ENCODE assay signal across 23 mouse cellular contexts in the genomic region with DNA sequence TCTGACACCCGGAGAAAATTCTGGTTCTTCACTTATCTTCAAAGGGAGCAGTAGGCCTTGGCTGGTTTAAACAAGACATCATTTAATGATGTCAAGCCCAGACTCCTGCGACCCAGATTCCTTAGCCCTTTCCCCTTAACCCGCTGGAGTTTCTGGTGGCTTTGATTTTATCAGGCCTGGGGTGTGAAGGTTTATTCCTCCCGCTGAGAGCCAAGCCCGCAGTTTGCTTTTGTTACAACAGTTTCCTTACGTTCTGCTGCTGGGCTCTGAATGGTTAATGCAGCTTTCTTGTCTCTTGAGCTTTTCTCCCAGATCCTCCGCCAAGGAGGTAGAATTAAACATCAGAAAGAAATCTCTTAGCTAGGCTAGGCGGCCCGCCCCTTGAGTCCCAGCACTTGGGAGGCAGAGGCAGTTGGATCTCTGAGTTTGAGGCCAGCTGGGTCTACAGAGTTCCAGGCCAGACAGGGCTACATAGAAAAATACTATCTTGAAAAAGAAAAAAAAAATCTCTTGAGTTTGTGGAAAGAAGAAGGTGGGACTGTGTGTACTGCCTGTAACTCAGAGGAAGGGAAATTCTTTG.
DNase-seq lines count a peak whose midpoint lies in the region; ATAC-seq and TF ChIP-seq lines count a peak whose summit lies in the region.
"Had no signal": no experiment of that assay in that cellular context is flagged by ENCODE, and none has a peak within 500 bp of the region (broad histone marks: within the 10 kb centered on the region; RNA-seq: fewer than 3 reads in every experiment).

No protein-coding gene starts in this region.

- no peak overlapping the region for H3K4me2 ChIP-seq in forebrain, embryonic 14.5 days (ENCODE audit: low read length)
- no peak overlapping the region for H3K4me2 ChIP-seq in intestine, embryonic 14.5 days (ENCODE audit: low read length)
- H3K4me2 ChIP-seq in intestine, embryonic 15.5 days (replicated peaks) = no peak overlapping the region
- no peak overlapping the region for H3K4me2 ChIP-seq in stomach, postnatal 0 days (replicated peaks; ENCODE audit: low read depth)
- H3K4me2 ChIP-seq: forebrain, embryonic 15.5 days; kidney, embryonic 15.5 days; limb, embryonic 13.5 days; liver, embryonic 13.5 days; midbrain, embryonic 12.5 days had no signal

- DNase-seq in forebrain, embryonic 10.5 days (ENCODE audit: extremely low spot score, low spot score) = no peak
- DNase-seq in forebrain, embryonic 14.5 days (ENCODE audit: low spot score) = no peak
- peak; percentile 49 for DNase-seq in intestine, embryonic 14.5 days (ENCODE audit: low spot score)
- DNase-seq in testis, postnatal 10 days (ENCODE audit: low spot score) = peak; percentile 29
- DNase-seq in testis, postnatal 14 days (ENCODE audit: low spot score) = no peak
- DNase-seq in stomach, postnatal 0 days (ENCODE audit: low spot score) = no peak
- no peak for DNase-seq in Muller cell, postnatal 12 days (ENCODE audit: inconsistent ontology term)
- DNase-seq: adrenal gland, postnatal 14 days; cerebellum, adult 9-10 months; gastrocnemius, postnatal 10 days; layer of hippocampus, postnatal 36 days; liver, embryonic 13.5 days; lung, postnatal 10 days; thymus, postnatal 14 days had no signal

- ATAC-seq in forebrain, embryonic 14.5 days = no peak
- no peak for ATAC-seq in intestine, embryonic 14.5 days (replicated peaks; ENCODE audit: low FRiP score, low TSS enrichment, low read depth)
- ATAC-seq in intestine, embryonic 15.5 days = no peak
- ATAC-seq in stomach, postnatal 0 days (ENCODE audit: low FRiP score, low TSS enrichment) = no peak
- ATAC-seq: forebrain, embryonic 15.5 days; hindbrain, embryonic 16.5 days; intestine, postnatal 0 days had no signal

- H3K27ac ChIP-seq in forebrain, embryonic 10.5 days = peak overlapping the region; percentile 33; the same call in 1 of the 2 replicates
- H3K27ac ChIP-seq in forebrain, embryonic 14.5 days (ENCODE audit: low read depth, low read length) = no peak overlapping the region
- H3K27ac ChIP-seq in intestine, embryonic 14.5 days (ENCODE audit: low read depth) = no peak overlapping the region
- no peak overlapping the region for H3K27ac ChIP-seq in intestine, embryonic 15.5 days
- 0 out of 2 replicates have a peak overlapping the region, but pooled peaks have one; percentile 24 for H3K27ac ChIP-seq in stomach, postnatal 0 days (replicated peaks)
- H3K27ac ChIP-seq: forebrain, embryonic 15.5 days; heart, embryonic 10.5 days; kidney, embryonic 15.5 days; limb, embryonic 13.5 days; liver, embryonic 13.5 days; midbrain, embryonic 12.5 days had no signal

- H3K36me3 ChIP-seq in forebrain, embryonic 10.5 days (replicated peaks) = peaks cover 54% of the 10 kb centered on the region
- H3K36me3 ChIP-seq in forebrain, embryonic 14.5 days (ENCODE audit: control insufficient read depth, insufficient read depth, low read length) = peaks cover 8% of the 10 kb centered on the region; the same call in 1 of the 2 replicates
- H3K36me3 ChIP-seq in intestine, embryonic 14.5 days (ENCODE audit: control insufficient read depth, insufficient read depth, low read length) = peaks cover 44% of the 10 kb centered on the region
- peaks cover 29% of the 10 kb centered on the region for H3K36me3 ChIP-seq in intestine, embryonic 15.5 days
- peaks cover 25% of the 10 kb centered on the region for H3K36me3 ChIP-seq in stomach, postnatal 0 days (ENCODE audit: control insufficient read depth, insufficient read depth, low read length)
- H3K36me3 ChIP-seq: G1E; liver, embryonic 13.5 days had no signal

- no peaks in the 10 kb centered on the region for H3K27me3 ChIP-seq in forebrain, embryonic 10.5 days (ENCODE audit: poor library complexity, severe bottlenecking)
- no peaks in the 10 kb centered on the region for H3K27me3 ChIP-seq in forebrain, embryonic 14.5 days (replicated peaks; ENCODE audit: control insufficient read depth, insufficient read depth, low read length)
- H3K27me3 ChIP-seq in intestine, embryonic 14.5 days (replicated peaks; ENCODE audit: control insufficient read depth, insufficient read depth, low read length) = no peaks in the 10 kb centered on the region
- no peaks in the 10 kb centered on the region for H3K27me3 ChIP-seq in intestine, embryonic 15.5 days (replicated peaks)
- no peaks in the 10 kb centered on the region for H3K27me3 ChIP-seq in stomach, postnatal 0 days (ENCODE audit: control insufficient read depth, insufficient read depth, low read length)
- H3K27me3 ChIP-seq: forebrain, embryonic 15.5 days; kidney, embryonic 15.5 days; limb, embryonic 13.5 days; liver, embryonic 13.5 days had no signal

- no peak for TF ChIP-seq CTCF in stomach, postnatal 0 days (IDR thresholded peaks at IDR 0.05; ENCODE audit: low read depth)

- no peak for TF ChIP-seq EP300 in stomach, postnatal 0 days (optimal IDR thresholded peaks at IDR 0.05)

- peaks cover 26% of the 10 kb centered on the region for H3K4me1 ChIP-seq in forebrain, embryonic 10.5 days
- H3K4me1 ChIP-seq in forebrain, embryonic 14.5 days (ENCODE audit: control insufficient read depth, insufficient read depth, low read length) = no peaks in the 10 kb centered on the region; the same call in 1 of the 2 replicates
- peaks cover 15% of the 10 kb centered on the region for H3K4me1 ChIP-seq in intestine, embryonic 14.5 days (replicated peaks; ENCODE audit: control insufficient read depth, insufficient read depth, low read length)
- H3K4me1 ChIP-seq in intestine, embryonic 15.5 days (replicated peaks) = peaks cover 21% of the 10 kb centered on the region
- H3K4me1 ChIP-seq in stomach, postnatal 0 days (replicated peaks; ENCODE audit: control insufficient read depth, insufficient read depth) = peaks cover 6% of the 10 kb centered on the region; the same call in 1 of the 2 replicates
- H3K4me1 ChIP-seq: liver, embryonic 13.5 days had no signal

- no peak overlapping the region for H3K9ac ChIP-seq in forebrain, embryonic 14.5 days (ENCODE audit: low read length)
- no peak overlapping the region for H3K9ac ChIP-seq in intestine, embryonic 14.5 days (ENCODE audit: low read length)
- H3K9ac ChIP-seq in intestine, embryonic 15.5 days = no peak overlapping the region
- H3K9ac ChIP-seq in stomach, postnatal 0 days (ENCODE audit: low read length) = no peak overlapping the region
- H3K9ac ChIP-seq: forebrain, embryonic 15.5 days; kidney, embryonic 15.5 days; limb, embryonic 13.5 days; liver, embryonic 13.5 days; midbrain, embryonic 12.5 days had no signal

- 39% methylated on average over 9 of the region's 9 CpGs for WGBS in forebrain, embryonic 10.5 days
- WGBS in forebrain, embryonic 14.5 days = 27% methylated on average over 9 of the region's 9 CpGs
- 30% methylated on average over 9 of the region's 9 CpGs for WGBS in intestine, embryonic 14.5 days
- 37% methylated on average over 9 of the region's 9 CpGs for WGBS in intestine, embryonic 15.5 days
- 33% methylated on average over 9 of the region's 9 CpGs for WGBS in stomach, postnatal 0 days

- H3K4me3 ChIP-seq in forebrain, embryonic 10.5 days = no peak overlapping the region
- no peak overlapping the region for H3K4me3 ChIP-seq in forebrain, embryonic 14.5 days (ENCODE audit: low read depth, low read length)
- no peak overlapping the region for H3K4me3 ChIP-seq in intestine, embryonic 14.5 days (ENCODE audit: low read depth, low read length)
- H3K4me3 ChIP-seq in intestine, embryonic 15.5 days (replicated peaks) = no peak overlapping the region
- H3K4me3 ChIP-seq in stomach, postnatal 0 days (ENCODE audit: low read depth, low read length) = no peak overlapping the region
- H3K4me3 ChIP-seq: forebrain, embryonic 15.5 days; heart, embryonic 10.5 days; kidney, embryonic 15.5 days; limb, embryonic 13.5 days; liver, embryonic 13.5 days; midbrain, embryonic 12.5 days had no signal

- no peaks in the 10 kb centered on the region for H3K9me3 ChIP-seq in forebrain, embryonic 10.5 days
- H3K9me3 ChIP-seq in forebrain, embryonic 14.5 days (replicated peaks; ENCODE audit: control insufficient read depth, low read length) = no peaks in the 10 kb centered on the region
- 0 out of 2 replicates have a peak, but pooled peaks cover 6% of the 10 kb centered on the region for H3K9me3 ChIP-seq in intestine, embryonic 14.5 days (ENCODE audit: control insufficient read depth, low read length)
- no peaks in the 10 kb centered on the region for H3K9me3 ChIP-seq in intestine, embryonic 15.5 days
- H3K9me3 ChIP-seq in stomach, postnatal 0 days (ENCODE audit: control insufficient read depth, low read length) = no peaks in the 10 kb centered on the region
- H3K9me3 ChIP-seq: forebrain, embryonic 15.5 days; heart, embryonic 10.5 days; kidney, embryonic 15.5 days; limb, embryonic 13.5 days; liver, embryonic 13.5 days; midbrain, embryonic 12.5 days had no signal

Comparison
In these comparisons a context has a peak if more than half of its experiments do, and no peak if none do; other contexts are left out.
1. DNase-seq: peak in intestine, embryonic 14.5 days (single experiment) and testis, postnatal 10 days (single experiment); none in forebrain, embryonic 10.5 days (single experiment), forebrain, embryonic 14.5 days (single experiment), testis, postnatal 14 days (single experiment), stomach, postnatal 0 days (single experiment) and Muller cell, postnatal 12 days (single experiment).
2. H3K27ac ChIP-seq: peak in forebrain, embryonic 10.5 days (single experiment) and stomach, postnatal 0 days (single experiment); none in forebrain, embryonic 14.5 days (single experiment), intestine, embryonic 14.5 days (single experiment) and intestine, embryonic 15.5 days (single experiment).